Mouse (Mus musculus): ENCODE data around the gene Scamp5. TPM values are rescaled to one million over a fixed set of nuclear protein-coding genes. Genes with fewer than 3 reads are reported as not detected.
A peak's percentile ranks its signal among the peaks of the same experiment; 100 is the strongest.

Gene Scamp5
- total RNA-seq (2021), result 11.0 and 13.1 TPM in 2 replicates
- long read RNA-seq, experiment 1, partial matches to known transcripts, result 0 of 9 reads
- long read RNA-seq, experiment 1, other reads (novel, unspliced or antisense), result 7 of 9 reads
- long read RNA-seq, experiment 2, partial matches to known transcripts, result 0 of 12 reads
- long read RNA-seq, experiment 2, other reads (novel, unspliced or antisense), result 12 of 12 reads

- DNase-seq, result peak; percentile 95
Measured at GRCm38 (mm10) chr9:57467896-57468549, at the start of gene Scamp5. Scamp5 (minus strand) TSS chr9:57468060.

GRCm38 (mm10) chr9:57517113-57517512 is 49.3 kb upstream of the Scamp5 start:
- DNase-seq, result peak; percentile 66

GRCm38 (mm10) chr9:57510577-57510976 is 42.7 kb upstream of the Scamp5 start:
- no peak for DNase-seq

- peak; percentile 84 for DNase-seq
Measured at GRCm38 (mm10) chr9:57505700-57506099, 37.8 kb upstream of the Scamp5 start.

GRCm38 (mm10) chr9:57504891-57505290 is 37.0 kb upstream of the Scamp5 start:
- no peak for DNase-seq

- DNase-seq, result peak; percentile 78
Measured at GRCm38 (mm10) chr9:57504381-57504700, 36.5 kb upstream of the Scamp5 start.

GRCm38 (mm10) chr9:57503622-57504380 is 35.9 kb upstream of the Scamp5 start, which contains the start of gene Rpp25:
Rpp25 (plus strand) TSS chr9:57504026.
- DNase-seq, result peak; percentile 85

- DNase-seq, result peak; percentile 35
Measured at GRCm38 (mm10) chr9:57502911-57503621, 35.2 kb upstream of the Scamp5 start.

GRCm38 (mm10) chr9:57501861-57502260 is 34.0 kb upstream of the Scamp5 start:
- DNase-seq, result no peak

GRCm38 (mm10) chr9:57501452-57501851 is 33.6 kb upstream of the Scamp5 start:
- no peak for DNase-seq

- DNase-seq, result no peak
Measured at GRCm38 (mm10) chr9:57498536-57498935, 30.7 kb upstream of the Scamp5 start.

GRCm38 (mm10) chr9:57497236-57497635 is 29.4 kb upstream of the Scamp5 start:
- DNase-seq, result no peak

- no peak for DNase-seq
Measured at GRCm38 (mm10) chr9:57494970-57495369, 27.1 kb upstream of the Scamp5 start.

- DNase-seq, result peak; percentile 18
Measured at GRCm38 (mm10) chr9:57493532-57493931, 25.7 kb upstream of the Scamp5 start.

- DNase-seq, result no peak
Measured at GRCm38 (mm10) chr9:57487807-57488206, 19.9 kb upstream of the Scamp5 start.

- peak; percentile 90 for DNase-seq
Measured at GRCm38 (mm10) chr9:57485774-57486173, 17.9 kb upstream of the Scamp5 start.

- no peak for DNase-seq
Measured at GRCm38 (mm10) chr9:57468914-57469313, 1.1 kb upstream of the Scamp5 start.

- peak; percentile 43 for DNase-seq
Measured at GRCm38 (mm10) chr9:57467271-57467771, 539 bp downstream of the Scamp5 start.

- no peak for DNase-seq
Measured at GRCm38 (mm10) chr9:57466101-57466500, 1.8 kb downstream of the Scamp5 start.

- DNase-seq, result no peak
Measured at GRCm38 (mm10) chr9:57462866-57463265, 5.0 kb downstream of the Scamp5 start.

- DNase-seq, result no peak
Measured at GRCm38 (mm10) chr9:57459707-57460106, 8.2 kb downstream of the Scamp5 start.

- no peak for DNase-seq
Measured at GRCm38 (mm10) chr9:57453516-57453915, 14.3 kb downstream of the Scamp5 start.
